Mouse (Mus musculus) bone marrow, adult 2 months (tissue): ENCODE results near the gene Zc3hav1.

Experiments used
- CTCF ChIP-seq: fragments of 200-500 bp; IDR thresholded peaks from 2 replicates; pipeline ENCODE4 v1.5.1; 2011; ENCODE audit warnings: low read length, control low read depth; ENCODE audit not compliant: control insufficient read depth, insufficient read depth
- POLR2A ChIP-seq: fragments of 200-500 bp; IDR thresholded peaks from 2 replicates; pipeline ENCODE4 v1.6.1; 2011; ENCODE audit warnings: low read depth, mild to moderate bottlenecking, control low read depth, low read length, borderline replicate concordance; ENCODE audit not compliant: control insufficient read depth

GRCm38 (mm10) chr6:38354723-38355353, 435 bp upstream of the Zc3hav1 start:
- no peak for TF ChIP-seq POLR2A
- no peak; the same call in 1 of the 2 replicates for TF ChIP-seq CTCF
